In genomic region chr6:132761831-132762230, GRCm38 (mm10) we compare ENCODE assay signal across 34 mouse cellular contexts. TPM values are rescaled to one million over a fixed set of nuclear protein-coding genes. Genes with fewer than 3 reads are reported as not detected.
"Had no signal": no experiment of that assay in that cellular context is flagged by ENCODE, and none has a peak within 500 bp of the region (broad histone marks: within the 10 kb centered on the region; RNA-seq: fewer than 3 reads in every experiment).

Gene Tas2r102 (plus strand): TSS chr6:132762131.

- H3K36me3 ChIP-seq: embryonic facial prominence, embryonic 10.5 days; embryonic facial prominence, embryonic 12.5 days; embryonic facial prominence, embryonic 13.5 days; embryonic facial prominence, embryonic 15.5 days; forebrain, embryonic 10.5 days; forebrain, embryonic 12.5 days; forebrain, embryonic 15.5 days had no signal

- H3K9ac ChIP-seq: embryonic facial prominence, embryonic 12.5 days; embryonic facial prominence, embryonic 13.5 days; embryonic facial prominence, embryonic 15.5 days; forebrain, embryonic 12.5 days; forebrain, embryonic 13.5 days; forebrain, embryonic 15.5 days; forebrain, postnatal 0 days had no signal

- H3K4me2 ChIP-seq: embryonic facial prominence, embryonic 12.5 days; embryonic facial prominence, embryonic 13.5 days; embryonic facial prominence, embryonic 15.5 days; forebrain, embryonic 12.5 days; forebrain, embryonic 13.5 days; forebrain, embryonic 15.5 days had no signal

- H3K27ac ChIP-seq: embryonic facial prominence, embryonic 10.5 days; embryonic facial prominence, embryonic 12.5 days; embryonic facial prominence, embryonic 13.5 days; embryonic facial prominence, embryonic 15.5 days; forebrain, embryonic 10.5 days; forebrain, embryonic 12.5 days; forebrain, embryonic 13.5 days; forebrain, embryonic 15.5 days; gastrocnemius, adult 2 months; heart, adult 2 months had no signal

- H3K9me3 ChIP-seq: embryonic facial prominence, embryonic 10.5 days; embryonic facial prominence, embryonic 12.5 days; embryonic facial prominence, embryonic 13.5 days; embryonic facial prominence, embryonic 15.5 days; forebrain, embryonic 10.5 days; forebrain, embryonic 12.5 days; forebrain, embryonic 13.5 days; forebrain, embryonic 15.5 days had no signal

- DNase-seq: cerebellum, adult 8-10 months; cerebellum, adult 9-10 months; cerebellum, adult 9-11 months; cerebellum, postnatal 10 days; cerebellum, postnatal 14 days; cerebellum, postnatal 25 days; cerebellum, postnatal 36 days; embryo, embryonic 11 days; forebrain, postnatal 0 days; gastrocnemius, adult 2 months; gastrocnemius, postnatal 10 days; gastrocnemius, postnatal 14 days; gastrocnemius, postnatal 25 days; gastrocnemius, postnatal 36 days; heart, adult 11 months; heart, adult 18-20 months; heart, adult 2 months had no signal

- H3K4me3 ChIP-seq: embryonic facial prominence, embryonic 10.5 days; embryonic facial prominence, embryonic 12.5 days; embryonic facial prominence, embryonic 13.5 days; embryonic facial prominence, embryonic 15.5 days; erythroblast, embryonic 14.5 days; forebrain, embryonic 10.5 days; forebrain, embryonic 12.5 days; forebrain, embryonic 13.5 days; forebrain, embryonic 15.5 days; gastrocnemius, adult 2 months; heart, adult 2 months had no signal

- ATAC-seq: forebrain, embryonic 13.5 days; forebrain, embryonic 14.5 days; forebrain, embryonic 15.5 days; forebrain, embryonic 16.5 days; forebrain, postnatal 0 days had no signal

- H3K4me1 ChIP-seq: embryonic facial prominence, embryonic 10.5 days; embryonic facial prominence, embryonic 12.5 days; embryonic facial prominence, embryonic 13.5 days; embryonic facial prominence, embryonic 15.5 days; forebrain, embryonic 10.5 days; forebrain, embryonic 12.5 days; forebrain, embryonic 13.5 days; forebrain, embryonic 15.5 days had no signal

- H3K27me3 ChIP-seq: embryonic facial prominence, embryonic 12.5 days; embryonic facial prominence, embryonic 13.5 days; embryonic facial prominence, embryonic 15.5 days; forebrain, embryonic 12.5 days; forebrain, embryonic 13.5 days; forebrain, embryonic 15.5 days had no signal

RNA-seq across cellular contexts. Expression of gene Tas2r102, which starts in this region (rescaled TPM):
- polyA plus RNA-seq: cortical plate, adult 2 months; embryonic facial prominence, embryonic 10.5 days; embryonic facial prominence, embryonic 11.5 days; embryonic facial prominence, embryonic 12.5 days; embryonic facial prominence, embryonic 13.5 days; embryonic facial prominence, embryonic 14.5 days; embryonic facial prominence, embryonic 15.5 days; erythroblast, embryonic 14.5 days; forebrain, embryonic 10.5 days; forebrain, embryonic 11.5 days; forebrain, embryonic 12.5 days; forebrain, embryonic 13.5 days; forebrain, embryonic 14.5 days; forebrain, embryonic 15.5 days; forebrain, embryonic 16.5 days; forebrain, postnatal 0 days; frontal cortex, adult 2 months; gonadal fat pad, adult 2 months; heart, adult 2 months had no signal
